Mouse (Mus musculus): ENCODE data around the gene Ttll5. TPM values are rescaled to one million over a fixed set of nuclear protein-coding genes. Genes with fewer than 3 reads are reported as not detected.

Gene Ttll5
- polyA plus RNA-seq, 1 experiment from 2014 or later, result 13.7 TPM

GRCm38 (mm10) chr12:86024426-86024825 lies 200.0 kb downstream of the Ttll5 start:
- H3K27me3 ChIP-seq (replicated peaks), result no peaks in the 10 kb centered on the region
- no peaks in the 10 kb centered on the region for H3K4me1 ChIP-seq
- H3K4me3 ChIP-seq, result no peak overlapping the region
- no peak overlapping the region for H3K27ac ChIP-seq
- H3K9me3 ChIP-seq, result no peaks in the 10 kb centered on the region
- no peak overlapping the region for H3K9ac ChIP-seq
- ATAC-seq (replicated peaks), result no peak
- no peak overlapping the region for H3K4me2 ChIP-seq
- 61% methylated on average over 4 of the region's 4 CpGs for WGBS
- no peaks in the 10 kb centered on the region for H3K36me3 ChIP-seq (replicated peaks)

- no peaks in the 10 kb centered on the region for H3K9me3 ChIP-seq
- H3K4me1 ChIP-seq, result no peaks in the 10 kb centered on the region
- 93% methylated on average over 6 of the region's 6 CpGs for WGBS
- H3K4me2 ChIP-seq, result no peak overlapping the region
- H3K4me3 ChIP-seq, result no peak overlapping the region
- no peaks in the 10 kb centered on the region for H3K36me3 ChIP-seq (replicated peaks)
- H3K9ac ChIP-seq, result no peak overlapping the region
- no peaks in the 10 kb centered on the region for H3K27me3 ChIP-seq (replicated peaks)
- ATAC-seq (replicated peaks), result no peak
- no peak overlapping the region for H3K27ac ChIP-seq
Observed at GRCm38 (mm10) chr12:86025480-86025879, 201.0 kb downstream of the Ttll5 start.

- ATAC-seq (replicated peaks), result no peak
- 73% methylated on average over 5 of the region's 5 CpGs for WGBS
Observed at GRCm38 (mm10) chr12:86027000-86027399, 202.5 kb downstream of the Ttll5 start.

GRCm38 (mm10) chr12:86027747-86028146 lies 203.3 kb downstream of the Ttll5 start:
- Histone ChIP-seq H3K4me3 (no peak overlapping the region), H3K27me3 (replicated peaks) (no peaks in the 10 kb centered on the region), H3K27ac (no peak overlapping the region), H3K9me3 (no peaks in the 10 kb centered on the region), H3K36me3 (replicated peaks) (no peaks in the 10 kb centered on the region), H3K9ac (no peak overlapping the region), H3K4me1 (no peaks in the 10 kb centered on the region), H3K4me2 (no peak overlapping the region)
- no peak for ATAC-seq (replicated peaks)
- WGBS, result 90% methylated on average over 1 of the region's 1 CpGs

More at GRCm38 (mm10) chr12:86027000-86027399, 202.5 kb downstream of the Ttll5 start:
- no peaks in the 10 kb centered on the region for H3K4me1 ChIP-seq
- H3K36me3 ChIP-seq (replicated peaks), result no peaks in the 10 kb centered on the region
- no peak overlapping the region for H3K9ac ChIP-seq
- H3K4me3 ChIP-seq, result no peak overlapping the region
- no peak overlapping the region for H3K4me2 ChIP-seq
- no peaks in the 10 kb centered on the region for H3K27me3 ChIP-seq (replicated peaks)
- H3K9me3 ChIP-seq, result no peaks in the 10 kb centered on the region
- H3K27ac ChIP-seq, result no peak overlapping the region

- no peak overlapping the region for H3K4me2 ChIP-seq
Observed at GRCm38 (mm10) chr12:86030932-86031331, 206.5 kb downstream of the Ttll5 start.

GRCm38 (mm10) chr12:86035586-86035985 lies 211.1 kb downstream of the Ttll5 start:
- Histone ChIP-seq H3K27ac (no peak overlapping the region), H3K4me3 (no peak overlapping the region), H3K9ac (no peak overlapping the region), H3K9me3 (no peaks in the 10 kb centered on the region), H3K4me2 (no peak overlapping the region), H3K27me3 (replicated peaks) (no peaks in the 10 kb centered on the region), H3K4me1 (peaks cover 13% of the 10 kb centered on the region), H3K36me3 (replicated peaks) (no peaks in the 10 kb centered on the region)
- no peak for ATAC-seq (replicated peaks)

More at GRCm38 (mm10) chr12:86030932-86031331, 206.5 kb downstream of the Ttll5 start:
- no peak overlapping the region for H3K27ac ChIP-seq
- WGBS, result 81% methylated on average over 5 of the region's 5 CpGs
- H3K4me1 ChIP-seq, result no peaks in the 10 kb centered on the region
- H3K9ac ChIP-seq, result no peak overlapping the region
- ATAC-seq (replicated peaks), result no peak
- H3K36me3 ChIP-seq (replicated peaks), result no peaks in the 10 kb centered on the region
- H3K4me3 ChIP-seq, result no peak overlapping the region
- no peaks in the 10 kb centered on the region for H3K27me3 ChIP-seq (replicated peaks)
- H3K9me3 ChIP-seq, result no peaks in the 10 kb centered on the region

GRCm38 (mm10) chr12:86036368-86037166 lies 212.1 kb downstream of the Ttll5 start:
- Histone ChIP-seq H3K4me1 (peaks cover 13% of the 10 kb centered on the region), H3K27me3 (replicated peaks) (no peaks in the 10 kb centered on the region), H3K9ac (no peak overlapping the region), H3K9me3 (no peaks in the 10 kb centered on the region), H3K4me2 (no peak overlapping the region), H3K27ac (no peak overlapping the region), H3K36me3 (replicated peaks) (no peaks in the 10 kb centered on the region), H3K4me3 (no peak overlapping the region)
- no peak for ATAC-seq (replicated peaks)
- 39% methylated on average over 9 of the region's 9 CpGs for WGBS

GRCm38 (mm10) chr12:86037235-86037921 lies 212.9 kb downstream of the Ttll5 start:
- H3K9ac ChIP-seq, result no peak overlapping the region
- 31% methylated on average over 12 of the region's 12 CpGs for WGBS
- no peak overlapping the region for H3K4me3 ChIP-seq
- no peaks in the 10 kb centered on the region for H3K27me3 ChIP-seq (replicated peaks)
- no peaks in the 10 kb centered on the region for H3K9me3 ChIP-seq
- H3K4me1 ChIP-seq, result peaks cover 13% of the 10 kb centered on the region
- H3K27ac ChIP-seq, result no peak overlapping the region
- H3K4me2 ChIP-seq, result no peak overlapping the region
- ATAC-seq (replicated peaks), result no peak
- H3K36me3 ChIP-seq (replicated peaks), result no peaks in the 10 kb centered on the region

- no peak for ATAC-seq (replicated peaks)
- Histone ChIP-seq H3K27ac (no peak overlapping the region), H3K9me3 (no peaks in the 10 kb centered on the region; the same call in 1 of the 2 replicates), H3K27me3 (replicated peaks) (no peaks in the 10 kb centered on the region), H3K4me1 (peaks cover 13% of the 10 kb centered on the region), H3K9ac (no peak overlapping the region), H3K4me3 (no peak overlapping the region), H3K36me3 (replicated peaks) (no peaks in the 10 kb centered on the region; the same call in 1 of the 2 replicates), H3K4me2 (no peak overlapping the region)
- 78% methylated on average over 5 of the region's 5 CpGs for WGBS
Observed at GRCm38 (mm10) chr12:86039078-86039477, 214.6 kb downstream of the Ttll5 start.

GRCm38 (mm10) chr12:86039751-86040150 lies 215.3 kb downstream of the Ttll5 start:
- Histone ChIP-seq H3K9me3 (no peaks in the 10 kb centered on the region; the same call in 1 of the 2 replicates), H3K9ac (no peak overlapping the region), H3K27me3 (replicated peaks) (no peaks in the 10 kb centered on the region), H3K4me3 (no peak overlapping the region), H3K36me3 (replicated peaks) (no peaks in the 10 kb centered on the region; the same call in 1 of the 2 replicates), H3K27ac (no peak overlapping the region), H3K4me2 (no peak overlapping the region), H3K4me1 (peaks cover 13% of the 10 kb centered on the region)
- 88% methylated on average over 6 of the region's 6 CpGs for WGBS
- ATAC-seq (replicated peaks), result no peak

GRCm38 (mm10) chr12:86046141-86046540 lies 221.7 kb downstream of the Ttll5 start:
- WGBS, result 85% methylated on average over 5 of the region's 5 CpGs
- H3K9me3 ChIP-seq, result no peaks in the 10 kb centered on the region; the same call in 1 of the 2 replicates
- no peaks in the 10 kb centered on the region; the same call in 1 of the 2 replicates for H3K36me3 ChIP-seq (replicated peaks)
- H3K4me3 ChIP-seq, result no peak overlapping the region
- no peaks in the 10 kb centered on the region for H3K4me1 ChIP-seq
- no peak overlapping the region for H3K9ac ChIP-seq
- no peak for ATAC-seq (replicated peaks)
- no peaks in the 10 kb centered on the region for H3K27me3 ChIP-seq (replicated peaks)
- H3K4me2 ChIP-seq, result no peak overlapping the region
- no peak overlapping the region for H3K27ac ChIP-seq

- Histone ChIP-seq H3K27me3 (replicated peaks) (no peaks in the 10 kb centered on the region), H3K27ac (no peak overlapping the region), H3K4me2 (no peak overlapping the region), H3K4me1 (no peaks in the 10 kb centered on the region), H3K36me3 (replicated peaks) (no peaks in the 10 kb centered on the region; the same call in 1 of the 2 replicates), H3K4me3 (no peak overlapping the region), H3K9me3 (no peaks in the 10 kb centered on the region; the same call in 1 of the 2 replicates), H3K9ac (no peak overlapping the region)
- ATAC-seq (replicated peaks), result no peak
- whole genome bisulfite sequencing, result 96% methylated on average over 2 of the region's 2 CpGs
Observed at GRCm38 (mm10) chr12:86046776-86047175, 222.3 kb downstream of the Ttll5 start.
